Mouse (Mus musculus): ENCODE measurements around the gene Mettl26. TPM values are rescaled to one million over a fixed set of nuclear protein-coding genes. Genes with fewer than 3 reads are reported as not detected.
"Not testable (repeated sequence)": the region's sequence is repeated elsewhere in the genome, so short reads cannot be mapped to it uniquely, and the experiment has no call there.

Mettl26 gene
- total RNA-seq, 2 experiments from 2014 or later = 36.3 TPM

- DNase-seq (ENCODE audit: low spot score in 2 of 2) = no peak
Measured at GRCm38 (mm10) chr17:25867836-25868600, 6.9 kb upstream of the Mettl26 start.

- DNase-seq (ENCODE audit: low spot score in 2 of 2) = peak; percentile 79 to 86
Measured at GRCm38 (mm10) chr17:25868601-25869191, 6.2 kb upstream of the Mettl26 start, which contains the start of gene Mcrip2. Mcrip2 (minus strand) TSS chr17:25868764.

GRCm38 (mm10) chr17:25869498-25869897 is 5.4 kb upstream of the Mettl26 start:
- no peak for DNase-seq (ENCODE audit: low spot score in 2 of 2)

- DNase-seq (ENCODE audit: low spot score in 2 of 2) = no peak
Measured at GRCm38 (mm10) chr17:25869954-25870353, 4.9 kb upstream of the Mettl26 start.

GRCm38 (mm10) chr17:25871566-25871965 is 3.3 kb upstream of the Mettl26 start:
- DNase-seq (ENCODE audit: low spot score in 2 of 2) = not testable (repeated sequence)

GRCm38 (mm10) chr17:25872676-25873075 is 2.2 kb upstream of the Mettl26 start:
- DNase-seq (ENCODE audit: low spot score in 2 of 2) = no peak

GRCm38 (mm10) chr17:25873405-25874147 is 1.3 kb upstream of the Mettl26 start:
- no peak for DNase-seq (ENCODE audit: low spot score in 2 of 2)

- DNase-seq (ENCODE audit: low spot score in 2 of 2) = no peak
Measured at GRCm38 (mm10) chr17:25874148-25874720, 640 bp upstream of the Mettl26 start.

GRCm38 (mm10) chr17:25875171-25876136 is 580 bp downstream of the Mettl26 start:
- peak; percentile 88 to 93 for DNase-seq (ENCODE audit: low spot score in 2 of 2)

- DNase-seq (ENCODE audit: low spot score in 2 of 2) = no peak
Measured at GRCm38 (mm10) chr17:25876347-25876915, 1.6 kb downstream of the Mettl26 start.

GRCm38 (mm10) chr17:25877025-25877424 is 2.2 kb downstream of the Mettl26 start:
- no peak for DNase-seq (ENCODE audit: low spot score in 2 of 2)

- DNase-seq (ENCODE audit: low spot score in 2 of 2) = no peak
Measured at GRCm38 (mm10) chr17:25877741-25878610, 3.1 kb downstream of the Mettl26 start.

GRCm38 (mm10) chr17:25878611-25879180 is 3.8 kb downstream of the Mettl26 start:
- DNase-seq (ENCODE audit: low spot score in 2 of 2) = no peak

GRCm38 (mm10) chr17:25879261-25879660 is 4.4 kb downstream of the Mettl26 start:
- DNase-seq (ENCODE audit: low spot score in 2 of 2) = peak in 1 of 2 experiments; percentile 69

- DNase-seq (ENCODE audit: low spot score in 2 of 2) = no peak
Measured at GRCm38 (mm10) chr17:25879750-25880149, 4.9 kb downstream of the Mettl26 start.

GRCm38 (mm10) chr17:25880196-25880910 is 5.5 kb downstream of the Mettl26 start, which contains the start of gene Wfikkn1:
Wfikkn1 (minus strand) TSS chr17:25880858.
- no peak for DNase-seq (ENCODE audit: low spot score in 2 of 2)

GRCm38 (mm10) chr17:25880913-25881641 is 6.2 kb downstream of the Mettl26 start:
- DNase-seq (ENCODE audit: low spot score in 2 of 2) = no peak

Measured in layer of hippocampus, adult 18-20 months (tissue).